ENCODE assay signal across 10 mouse cellular contexts in the genomic region with DNA sequence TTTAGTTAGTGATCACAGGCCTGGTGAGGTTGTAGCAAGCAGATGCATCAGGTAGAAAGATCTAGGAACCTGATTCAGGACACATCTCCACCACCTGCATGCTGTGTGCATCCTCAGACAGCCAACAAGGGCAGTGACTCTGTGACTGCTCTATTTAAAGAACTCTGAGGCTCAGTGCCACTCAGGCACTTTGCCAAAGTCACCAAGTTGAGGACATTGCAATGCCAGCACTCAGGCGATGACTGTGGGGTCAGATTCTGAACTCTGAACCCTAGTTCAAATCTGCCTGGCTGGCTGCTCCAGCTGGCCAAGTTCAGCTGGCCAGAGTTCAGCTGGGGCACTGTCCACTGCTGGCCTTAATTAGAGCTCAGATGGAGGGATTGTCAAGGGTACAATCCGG. TPM values are rescaled to one million over a fixed set of nuclear protein-coding genes. Genes with fewer than 3 reads are reported as not detected.
DNase-seq lines count a peak whose midpoint lies in the region; ATAC-seq lines count a peak whose summit lies in the region.
"Had no signal": no experiment of that assay in that cellular context is flagged by ENCODE, and none has a peak within 500 bp of the region (broad histone marks: within the 10 kb centered on the region; RNA-seq: fewer than 3 reads in every experiment).

No protein-coding gene starts in this region.

- H3K9me3 ChIP-seq in heart, embryonic 15.5 days (replicated peaks) = no peaks in the 10 kb centered on the region
- no peaks in the 10 kb centered on the region for H3K9me3 ChIP-seq in forebrain, embryonic 12.5 days
- H3K9me3 ChIP-seq in forebrain, embryonic 16.5 days (ENCODE audit: control insufficient read depth, low read length) = no peaks in the 10 kb centered on the region

- DNase-seq in cerebellum, postnatal 25 days = peak; percentile 31 to 49
- DNase-seq in cerebellum, adult 9-11 months = no peak
- peak; percentile 76 for DNase-seq in adrenal gland, postnatal 14 days
- peak; percentile 72 for DNase-seq in lung, postnatal 14 days
- no peak for DNase-seq in ovary, adult 18-20 months (ENCODE audit: low spot score)

- peak overlapping the region; percentile 86 for H3K27ac ChIP-seq in heart, embryonic 15.5 days
- no peak overlapping the region for H3K27ac ChIP-seq in forebrain, embryonic 12.5 days
- no peak overlapping the region for H3K27ac ChIP-seq in forebrain, embryonic 16.5 days (ENCODE audit: low read length)

- ATAC-seq in heart, embryonic 15.5 days (replicated peaks; ENCODE audit: insufficient number of reproducible peaks, insufficient read depth, low FRiP score, low read depth) = 0 out of 2 replicates have a peak, but pooled peaks have one; percentile 56
- ATAC-seq in forebrain, embryonic 12.5 days (ENCODE audit: low FRiP score) = no peak
- ATAC-seq in forebrain, embryonic 16.5 days = no peak

- no peak overlapping the region for H3K4me3 ChIP-seq in heart, embryonic 15.5 days
- H3K4me3 ChIP-seq in forebrain, embryonic 12.5 days (replicated peaks) = no peak overlapping the region
- H3K4me3 ChIP-seq in forebrain, embryonic 16.5 days (replicated peaks; ENCODE audit: low read length) = no peak overlapping the region

- no peaks in the 10 kb centered on the region for H3K36me3 ChIP-seq in heart, embryonic 15.5 days
- H3K36me3 ChIP-seq in forebrain, embryonic 12.5 days (replicated peaks) = no peaks in the 10 kb centered on the region
- H3K36me3 ChIP-seq in forebrain, embryonic 16.5 days (ENCODE audit: control insufficient read depth, insufficient read depth) = no peaks in the 10 kb centered on the region

- no peak overlapping the region for H3K9ac ChIP-seq in heart, embryonic 15.5 days
- H3K9ac ChIP-seq in forebrain, embryonic 12.5 days = no peak overlapping the region
- no peak overlapping the region for H3K9ac ChIP-seq in forebrain, embryonic 16.5 days (replicated peaks; ENCODE audit: low read depth, low read length)

- H3K27me3 ChIP-seq in heart, embryonic 15.5 days = no peaks in the 10 kb centered on the region
- no peaks in the 10 kb centered on the region for H3K27me3 ChIP-seq in forebrain, embryonic 12.5 days
- no peaks in the 10 kb centered on the region for H3K27me3 ChIP-seq in forebrain, embryonic 16.5 days (replicated peaks; ENCODE audit: control insufficient read depth, insufficient read depth, low read length)

- H3K4me1 ChIP-seq in heart, embryonic 15.5 days (replicated peaks) = peaks cover 41% of the 10 kb centered on the region
- H3K4me1 ChIP-seq in forebrain, embryonic 12.5 days = no peaks in the 10 kb centered on the region
- no peaks in the 10 kb centered on the region for H3K4me1 ChIP-seq in forebrain, embryonic 16.5 days (replicated peaks; ENCODE audit: control insufficient read depth, insufficient read depth, low read length)

- H3K4me2 ChIP-seq in heart, embryonic 15.5 days = peak overlapping the region; percentile 17; the same call in 1 of the 2 replicates
- H3K4me2 ChIP-seq in forebrain, embryonic 12.5 days = no peak overlapping the region
- H3K4me2 ChIP-seq in forebrain, embryonic 16.5 days (ENCODE audit: low read length) = no peak overlapping the region

- WGBS in heart, embryonic 15.5 days = 51% methylated on average over 2 of the region's 2 CpGs
- 78% methylated on average over 2 of the region's 2 CpGs for WGBS in forebrain, embryonic 12.5 days
- 91% methylated on average over 2 of the region's 2 CpGs for WGBS in forebrain, embryonic 16.5 days

RNA-seq across cellular contexts. Expression of a gene that starts 22.3 kb away (rescaled TPM):
- 112 and 114 TPM in 2 replicates for total RNA-seq in adrenal gland, postnatal 14 days (2021)
- polyA plus RNA-seq in heart, embryonic 15.5 days (2015; fragmentation: Nextera tagmentation; extraction: Ambion mirVana) = 91.4 and 94.8 TPM in 2 replicates
- polyA plus RNA-seq in forebrain, embryonic 12.5 days (2016; fragmentation: Nextera tagmentation; extraction: Ambion mirVana) = 52.0 and 58.0 TPM in 2 replicates
- polyA plus RNA-seq in forebrain, embryonic 16.5 days (2015; fragmentation: Nextera tagmentation; extraction: Ambion mirVana) = 68.0 and 78.0 TPM in 2 replicates

RNA-seq across cellular contexts. Expression of a gene that starts 34.9 kb away (rescaled TPM):
- 0.11 and 0.19 TPM in 2 replicates for total RNA-seq in adrenal gland, postnatal 14 days (2021)
- 0.15 and 0.20 TPM in 2 replicates for polyA plus RNA-seq in heart, embryonic 15.5 days (2015; fragmentation: Nextera tagmentation; extraction: Ambion mirVana)
- polyA plus RNA-seq in forebrain, embryonic 12.5 days (2016; fragmentation: Nextera tagmentation; extraction: Ambion mirVana) = 0.10 TPM in 1 of 2 replicates, not detected in the other
- 0.10 TPM in 1 of 2 replicates, not detected in the other for polyA plus RNA-seq in forebrain, embryonic 16.5 days (2015; fragmentation: Nextera tagmentation; extraction: Ambion mirVana)
- total RNA-seq: common myeloid progenitor, adult 5-6 weeks had no signal
- polyA plus RNA-seq: neural tube, embryonic 11.5 days had no signal

Comparison
In these comparisons a context has a peak if more than half of its experiments do, and no peak if none do; other contexts are left out.
1. DNase-seq: peak in cerebellum, postnatal 25 days (2 of 2), adrenal gland, postnatal 14 days (single experiment) and lung, postnatal 14 days (single experiment); none in cerebellum, adult 9-11 months (single experiment) and ovary, adult 18-20 months (single experiment).